Mouse (Mus musculus): ENCODE measurements around the gene Gm21119. TPM values are rescaled to one million over a fixed set of nuclear protein-coding genes. Genes with fewer than 3 reads are reported as not detected.
"Not testable (repeated sequence)": the region's sequence is repeated elsewhere in the genome, so short reads cannot be mapped to it uniquely, and the experiment has no call there.

The Gm21119 gene
- total and polyA plus RNA-seq, 3 experiments: not detected

DNA sequence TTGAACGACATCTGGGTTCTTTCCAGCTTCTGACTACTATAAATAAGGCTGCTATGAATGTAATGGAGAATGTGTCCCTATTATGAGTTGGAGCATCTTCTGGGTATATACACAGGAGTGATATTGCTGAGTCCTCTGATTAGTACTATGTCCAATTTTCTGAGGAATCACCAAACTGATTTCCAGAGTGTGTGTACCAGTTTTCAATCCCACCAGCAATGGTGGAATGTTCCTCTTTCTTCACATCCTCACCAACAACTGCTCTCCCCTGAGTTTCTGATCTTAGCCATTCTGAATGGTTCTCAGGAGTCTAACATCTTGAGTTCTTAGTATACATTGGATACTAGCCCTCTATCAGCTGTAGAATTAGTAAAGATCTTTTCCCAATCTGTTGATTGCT, 16.0 kb downstream of the Gm21119 start:
- H3K4me2 ChIP-seq (ENCODE audit: insufficient read depth, low read depth, poor library complexity, severe bottlenecking); H3K36me3 ChIP-seq (replicated peaks in 1 of 2; ENCODE audit: control insufficient read depth in 1 of 2, insufficient read depth in 1 of 2, low read length in 1 of 2); H3K4me1 ChIP-seq (ENCODE audit: control insufficient read depth in 1 of 2, insufficient read depth in 2 of 2); H3K27ac ChIP-seq (ENCODE audit: insufficient read depth, low read depth); dilution Hi-C loops (cut with MboI; ENCODE audit: extremely low pct_ligation_motif_present, extremely low pct_unique_long_range_greater_than_20kb, low sequenced_read_pairs); in situ Hi-C loops (cut with MboI; ENCODE audit: low pct_ligation_motif_present, low pct_unique_long_range_greater_than_20kb, low sequenced_read_pairs); H3K9me3 ChIP-seq (replicated peaks; ENCODE audit: low read length); H3K79me2 ChIP-seq (replicated peaks; ENCODE audit: control insufficient read depth, extremely low read depth, insufficient read depth, poor library complexity, severe bottlenecking); H3K9ac ChIP-seq (ENCODE audit: insufficient read depth, low read depth); H3K27me3 ChIP-seq (replicated peaks); DNase-seq (ENCODE audit: extremely low read depth); H3K4me3 ChIP-seq (replicated peaks in 1 of 3; ENCODE audit: low read depth in 2 of 3, low read length in 2 of 3, poor library complexity in 1 of 3): not testable (repeated sequence)

DNA sequence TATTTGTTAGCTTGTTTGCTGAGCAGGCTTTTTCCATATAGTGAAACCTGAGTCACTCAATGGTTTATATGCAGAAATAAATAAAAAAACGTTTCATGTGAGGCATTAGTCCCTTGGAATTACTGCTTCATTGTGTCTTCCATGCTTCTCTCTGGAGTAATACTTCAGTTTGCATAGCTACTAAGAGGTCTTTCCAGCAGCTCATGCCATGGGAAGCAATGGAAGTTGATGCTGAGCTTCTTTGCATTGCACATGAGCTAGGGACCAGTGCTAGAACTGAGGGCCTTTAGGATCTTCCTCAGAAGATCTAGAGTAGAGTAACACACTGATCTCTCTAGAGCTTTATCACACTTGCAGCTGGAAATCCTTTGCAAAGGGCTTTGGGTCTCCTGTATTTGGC, 23.2 kb downstream of the Gm21119 start:
- H3K79me2 ChIP-seq (replicated peaks; ENCODE audit: control insufficient read depth, extremely low read depth, insufficient read depth, poor library complexity, severe bottlenecking); in situ Hi-C loops (cut with MboI; ENCODE audit: low pct_ligation_motif_present, low pct_unique_long_range_greater_than_20kb, low sequenced_read_pairs); DNase-seq (ENCODE audit: extremely low read depth); H3K9ac ChIP-seq (ENCODE audit: insufficient read depth, low read depth); H3K27me3 ChIP-seq (replicated peaks); H3K4me2 ChIP-seq (ENCODE audit: insufficient read depth, low read depth, poor library complexity, severe bottlenecking); H3K27ac ChIP-seq (ENCODE audit: insufficient read depth, low read depth); dilution Hi-C loops (cut with MboI; ENCODE audit: extremely low pct_ligation_motif_present, extremely low pct_unique_long_range_greater_than_20kb, low sequenced_read_pairs); H3K36me3 ChIP-seq (replicated peaks in 1 of 2; ENCODE audit: control insufficient read depth in 1 of 2, insufficient read depth in 1 of 2, low read length in 1 of 2); H3K4me3 ChIP-seq (replicated peaks in 1 of 3; ENCODE audit: low read depth in 2 of 3, low read length in 2 of 3, poor library complexity in 1 of 3); H3K4me1 ChIP-seq (ENCODE audit: control insufficient read depth in 1 of 2, insufficient read depth in 2 of 2); H3K9me3 ChIP-seq (replicated peaks; ENCODE audit: low read length): not testable (repeated sequence)

DNA sequence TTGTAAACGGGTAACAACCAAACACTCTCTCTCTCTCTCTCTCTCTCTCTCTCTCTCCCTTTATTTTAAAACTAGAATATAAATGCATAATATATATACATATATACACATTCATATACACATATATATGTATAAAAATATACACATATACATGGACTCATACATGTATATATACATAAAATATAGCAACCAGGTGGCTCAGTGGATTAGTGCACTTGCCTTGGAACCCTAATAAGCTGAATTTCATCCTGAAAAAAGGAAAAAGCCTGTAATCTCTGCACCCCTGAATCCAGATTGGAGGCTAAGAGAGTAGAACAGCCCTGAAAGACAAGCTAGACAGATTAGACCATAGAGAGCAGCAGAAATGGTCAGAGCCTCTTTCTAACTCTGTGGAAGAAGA, 28.8 kb downstream of the Gm21119 start:
- dilution Hi-C loops (cut with MboI; ENCODE audit: extremely low pct_ligation_motif_present, extremely low pct_unique_long_range_greater_than_20kb, low sequenced_read_pairs); H3K79me2 ChIP-seq (replicated peaks; ENCODE audit: control insufficient read depth, extremely low read depth, insufficient read depth, poor library complexity, severe bottlenecking); H3K27ac ChIP-seq (ENCODE audit: insufficient read depth, low read depth); H3K4me2 ChIP-seq (ENCODE audit: insufficient read depth, low read depth, poor library complexity, severe bottlenecking); H3K9ac ChIP-seq (ENCODE audit: insufficient read depth, low read depth); H3K9me3 ChIP-seq (replicated peaks; ENCODE audit: low read length); H3K36me3 ChIP-seq (replicated peaks in 1 of 2; ENCODE audit: control insufficient read depth in 1 of 2, insufficient read depth in 1 of 2, low read length in 1 of 2); DNase-seq (ENCODE audit: extremely low read depth); H3K27me3 ChIP-seq (replicated peaks); H3K4me3 ChIP-seq (replicated peaks in 1 of 3; ENCODE audit: low read depth in 2 of 3, low read length in 2 of 3, poor library complexity in 1 of 3); in situ Hi-C loops (cut with MboI; ENCODE audit: low pct_ligation_motif_present, low pct_unique_long_range_greater_than_20kb, low sequenced_read_pairs); H3K4me1 ChIP-seq (ENCODE audit: control insufficient read depth in 1 of 2, insufficient read depth in 2 of 2): not testable (repeated sequence)

DNA sequence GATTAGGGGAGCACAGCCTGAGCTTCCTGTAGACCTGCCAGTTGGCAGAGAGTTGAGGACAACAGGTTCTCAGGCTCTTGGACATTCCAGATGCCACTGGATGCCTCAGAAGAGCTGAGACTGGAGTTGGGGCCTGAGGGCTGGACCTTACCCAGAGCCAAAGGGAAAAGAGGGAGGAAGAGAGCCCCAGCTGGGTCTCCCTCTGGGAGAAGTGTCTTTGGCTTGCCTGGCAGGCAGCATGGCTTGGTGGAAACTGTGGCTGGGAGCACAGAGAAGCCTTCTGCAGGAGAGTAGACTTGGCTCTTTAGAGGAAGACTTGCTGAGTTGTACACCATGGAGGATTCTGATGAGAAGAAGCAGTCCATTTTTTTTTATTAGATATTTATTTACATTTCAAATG, 38.3 kb downstream of the Gm21119 start:
- H3K9ac ChIP-seq (ENCODE audit: insufficient read depth, low read depth); H3K36me3 ChIP-seq (replicated peaks in 1 of 2; ENCODE audit: control insufficient read depth in 1 of 2, insufficient read depth in 1 of 2, low read length in 1 of 2); in situ Hi-C loops (cut with MboI; ENCODE audit: low pct_ligation_motif_present, low pct_unique_long_range_greater_than_20kb, low sequenced_read_pairs); H3K4me2 ChIP-seq (ENCODE audit: insufficient read depth, low read depth, poor library complexity, severe bottlenecking); H3K9me3 ChIP-seq (replicated peaks; ENCODE audit: low read length); H3K4me1 ChIP-seq (ENCODE audit: control insufficient read depth in 1 of 2, insufficient read depth in 2 of 2); DNase-seq (ENCODE audit: extremely low read depth); H3K79me2 ChIP-seq (replicated peaks; ENCODE audit: control insufficient read depth, extremely low read depth, insufficient read depth, poor library complexity, severe bottlenecking); H3K27ac ChIP-seq (ENCODE audit: insufficient read depth, low read depth); dilution Hi-C loops (cut with MboI; ENCODE audit: extremely low pct_ligation_motif_present, extremely low pct_unique_long_range_greater_than_20kb, low sequenced_read_pairs); H3K27me3 ChIP-seq (replicated peaks); H3K4me3 ChIP-seq (replicated peaks in 1 of 3; ENCODE audit: low read depth in 2 of 3, low read length in 2 of 3, poor library complexity in 1 of 3): not testable (repeated sequence)

DNA sequence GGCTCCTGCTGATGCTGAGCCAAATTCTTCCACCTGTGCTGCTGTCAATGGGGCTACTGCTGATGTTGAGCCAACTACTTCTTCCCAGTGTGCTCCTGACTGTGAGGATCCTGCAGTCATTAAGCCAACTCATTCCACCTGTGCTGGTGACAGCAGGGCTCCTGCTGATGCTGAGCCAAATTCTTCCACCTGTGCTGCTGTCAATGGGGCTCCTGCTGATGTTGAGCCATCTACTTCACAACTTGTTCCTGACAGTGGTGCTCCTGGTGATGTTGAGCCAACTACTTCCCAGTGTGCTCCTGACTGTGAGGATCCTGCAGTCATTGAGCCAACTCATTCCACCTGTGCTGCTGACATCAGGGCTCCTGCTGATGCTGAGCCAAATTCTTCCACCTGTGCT, 63.7 kb downstream of the Gm21119 start:
- in situ Hi-C loops (cut with MboI; ENCODE audit: low pct_ligation_motif_present, low pct_unique_long_range_greater_than_20kb, low sequenced_read_pairs); H3K4me1 ChIP-seq (ENCODE audit: control insufficient read depth in 1 of 2, insufficient read depth in 2 of 2); H3K79me2 ChIP-seq (replicated peaks; ENCODE audit: control insufficient read depth, extremely low read depth, insufficient read depth, poor library complexity, severe bottlenecking); H3K9me3 ChIP-seq (replicated peaks; ENCODE audit: low read length); H3K9ac ChIP-seq (ENCODE audit: insufficient read depth, low read depth); H3K36me3 ChIP-seq (replicated peaks in 1 of 2; ENCODE audit: control insufficient read depth in 1 of 2, insufficient read depth in 1 of 2, low read length in 1 of 2); H3K27me3 ChIP-seq (replicated peaks); H3K4me2 ChIP-seq (ENCODE audit: insufficient read depth, low read depth, poor library complexity, severe bottlenecking); dilution Hi-C loops (cut with MboI; ENCODE audit: extremely low pct_ligation_motif_present, extremely low pct_unique_long_range_greater_than_20kb, low sequenced_read_pairs); DNase-seq (ENCODE audit: extremely low read depth); H3K27ac ChIP-seq (ENCODE audit: insufficient read depth, low read depth); H3K4me3 ChIP-seq (replicated peaks in 1 of 3; ENCODE audit: low read depth in 2 of 3, low read length in 2 of 3, poor library complexity in 1 of 3): not testable (repeated sequence)

All from CH12.LX (cell line).